Mouse (Mus musculus) myocyte (in vitro differentiated cells): ENCODE measurements around the gene Gcn1l1. TPM values are rescaled to one million over a fixed set of nuclear protein-coding genes. Genes with fewer than 3 reads are reported as not detected.

Experiments used
- H3K27me3 ChIP-seq: one replicate; pipeline ENCODE4 v1.6.1; 2011; ENCODE audit not compliant: control insufficient read depth, insufficient read depth, insufficient read length
- H3K36me3 ChIP-seq: one replicate; pipeline ENCODE4 v1.6.1; 2011; ENCODE audit not compliant: control insufficient read depth, insufficient read depth
- H3K4me2 ChIP-seq: one replicate; pipeline ENCODE4 v1.6.1; 2011; ENCODE audit warnings: low read depth, control low read depth
- H3K4me3 ChIP-seq: one replicate; pipeline ENCODE4 v1.5.1; 2011; ENCODE audit warnings: mild to moderate bottlenecking, control low read depth, moderate library complexity
- H3K79me2 ChIP-seq: one replicate; pipeline ENCODE4 v1.6.1; 2011; ENCODE audit not compliant: control insufficient read depth, insufficient read depth
- H3ac ChIP-seq: one replicate; pipeline ENCODE4 v1.6.1; 2011; ENCODE audit not compliant: control insufficient read depth, insufficient read length
- CEBPB ChIP-seq: IDR thresholded peaks from 2 replicates; pipeline ENCODE4 v1.6.1; 2011; ENCODE audit warnings: mild to moderate bottlenecking, moderate library complexity; ENCODE audit not compliant: poor library complexity, insufficient read depth, severe bottlenecking
- E2F4 ChIP-seq: IDR thresholded peaks from one replicate; pipeline ENCODE4 v1.6.1; 2011; ENCODE audit warnings: mild to moderate bottlenecking, control low read depth, moderate library complexity; ENCODE audit not compliant: insufficient read depth
- MAX ChIP-seq: IDR thresholded peaks from one replicate; pipeline ENCODE4 v1.6.1; 2011; ENCODE audit warnings: low read depth, mild to moderate bottlenecking, control low read depth
- MYOD1 ChIP-seq, 3 experiments: IDR thresholded peaks; one replicate each; pipeline ENCODE4 v1.6.1; 2011; ENCODE audit warnings: control low read depth in 2 of 3, low read depth in 2 of 3, mild to moderate bottlenecking in 2 of 3, moderate library complexity in 1 of 3; ENCODE audit not compliant: insufficient read length in 2 of 3, control insufficient read depth in 1 of 3
- MYOG ChIP-seq, 3 experiments: IDR thresholded peaks; one replicate each; pipeline ENCODE4 v1.6.1; 2011; ENCODE audit warnings: control low read depth in 2 of 3, low read depth in 2 of 3, mild to moderate bottlenecking in 2 of 3; ENCODE audit not compliant: insufficient read length in 2 of 3, control insufficient read depth in 1 of 3, insufficient read depth in 1 of 3
- POLR2A ChIP-seq: IDR thresholded peaks from one replicate; pipeline ENCODE4 v1.6.1; 2011; ENCODE audit warnings: low read depth, mild to moderate bottlenecking, control low read depth, moderate library complexity; ENCODE audit not compliant: insufficient read length
- POLR2AphosphoS2 ChIP-seq: IDR thresholded peaks from one replicate; pipeline ENCODE4 v1.6.1; 2011; ENCODE audit warnings: low read depth, control low read depth; ENCODE audit not compliant: insufficient read length
- REST ChIP-seq: IDR thresholded peaks from one replicate; pipeline ENCODE4 v1.6.1; 2011; ENCODE audit warnings: mild to moderate bottlenecking, control low read depth, moderate library complexity; ENCODE audit not compliant: insufficient read depth, insufficient read length
- SRF ChIP-seq: IDR thresholded peaks from one replicate; pipeline ENCODE4 v1.6.1; 2011; ENCODE audit warnings: low read depth; ENCODE audit not compliant: control insufficient read depth, insufficient read length
- TCF12 ChIP-seq: IDR thresholded peaks from one replicate; pipeline ENCODE4 v1.6.1; 2011; ENCODE audit warnings: mild to moderate bottlenecking, control low read depth; ENCODE audit not compliant: poor library complexity, insufficient read depth, severe bottlenecking
- TCF3 ChIP-seq: IDR thresholded peaks from one replicate; pipeline ENCODE4 v1.6.1; 2011; ENCODE audit warnings: low read depth, control low read depth; ENCODE audit not compliant: insufficient read length
- USF1 ChIP-seq: IDR thresholded peaks from one replicate; pipeline ENCODE4 v1.6.1; 2011; ENCODE audit warnings: low read depth, mild to moderate bottlenecking, control low read depth, moderate library complexity
- polyA plus RNA-seq: library from polyadenylated mRNA; unstranded; fragments of >200 nt; fragmentation: generic; extraction: Trizol; gene quantifications from one replicate; pipeline ENCODE4 v1.2.1, GENCODE M21; 2012; ENCODE audit warnings: missing spikeins

Gene Gcn1l1
- polyA plus RNA-seq, 1 experiment: 49.4 TPM

- peaks cover 47% of the 10 kb centered on the region for H3K79me2 ChIP-seq
- H3K36me3 ChIP-seq: peaks cover 9% of the 10 kb centered on the region
- no peaks in the 10 kb centered on the region for H3K27me3 ChIP-seq
- peak overlapping the region; percentile 68 for H3K4me2 ChIP-seq
- H3K4me3 ChIP-seq: no peak overlapping the region
- TF ChIP-seq POLR2AphosphoS2 (no peak), MYOG (IDR thresholded peaks at IDR 0.05; ENCODE audit: control insufficient read depth in 1 of 3, insufficient read depth in 1 of 3, insufficient read length in 2 of 3, low read depth in 2 of 3) (peak in 2 of 3 experiments; percentile 2), MYOD1 (IDR thresholded peaks at IDR 0.05; ENCODE audit: control insufficient read depth in 1 of 3, insufficient read length in 2 of 3, low read depth in 2 of 3) (peak in 2 of 3 experiments; percentile 8 to 26), MAX (no peak), SRF (no peak), POLR2A (peak; percentile 36), CEBPB (no peak), E2F4 (no peak), USF1 (peak; percentile 90)
- peak overlapping the region; percentile 4 for H3ac ChIP-seq
These were observed 33.3 kb upstream of the Gcn1l1 start for GRCm38 (mm10) chr5:115531671-115532270.

GRCm38 (mm10) chr5:115534290-115534731, 30.7 kb upstream of the Gcn1l1 start:
- H3K4me3 ChIP-seq: no peak overlapping the region
- H3K27me3 ChIP-seq: no peaks in the 10 kb centered on the region

GRCm38 (mm10) chr5:115534856-115535255, 30.2 kb upstream of the Gcn1l1 start:
- Histone ChIP-seq H3K4me2 (peak overlapping the region; percentile 88), H3K79me2 (peaks cover 41% of the 10 kb centered on the region), H3ac (no peak overlapping the region), H3K36me3 (peaks cover 9% of the 10 kb centered on the region), H3K27me3 (no peaks in the 10 kb centered on the region), H3K4me3 (no peak overlapping the region)
- TF ChIP-seq MYOG (IDR thresholded peaks at IDR 0.05; ENCODE audit: control insufficient read depth in 1 of 3, insufficient read depth in 1 of 3, insufficient read length in 2 of 3, low read depth in 2 of 3) (peak in 2 of 3 experiments; percentile 7 to 37), SRF (no peak), REST (no peak), TCF12 (no peak), E2F4 (no peak), POLR2AphosphoS2 (peak; percentile 19), MYOD1 (IDR thresholded peaks at IDR 0.05; ENCODE audit: control insufficient read depth in 1 of 3, insufficient read length in 2 of 3, low read depth in 2 of 3) (peak; percentile 10 to 78 (median 43)), CEBPB (no peak), USF1 (no peak), TCF3 (no peak), POLR2A (no peak), MAX (no peak)

More at GRCm38 (mm10) chr5:115534290-115534731, 30.7 kb upstream of the Gcn1l1 start:
- Histone ChIP-seq H3K36me3 (peaks cover 9% of the 10 kb centered on the region), H3K4me2 (peak overlapping the region; percentile 88), H3ac (no peak overlapping the region), H3K79me2 (peaks cover 40% of the 10 kb centered on the region)
- TF ChIP-seq USF1 (no peak), POLR2AphosphoS2 (no peak), MYOD1 (IDR thresholded peaks at IDR 0.05; ENCODE audit: control insufficient read depth in 1 of 3, insufficient read length in 2 of 3, low read depth in 2 of 3) (no peak), TCF3 (no peak), CEBPB (no peak), E2F4 (no peak), POLR2A (no peak), TCF12 (no peak), MAX (no peak), MYOG (IDR thresholded peaks at IDR 0.05; ENCODE audit: control insufficient read depth in 1 of 3, insufficient read depth in 1 of 3, insufficient read length in 2 of 3, low read depth in 2 of 3) (no peak), SRF (no peak), REST (no peak)

GRCm38 (mm10) chr5:115535635-115536034, 29.4 kb upstream of the Gcn1l1 start:
- Histone ChIP-seq H3ac (no peak overlapping the region), H3K27me3 (no peaks in the 10 kb centered on the region), H3K36me3 (peaks cover 9% of the 10 kb centered on the region), H3K79me2 (peaks cover 49% of the 10 kb centered on the region), H3K4me3 (no peak overlapping the region), H3K4me2 (peak overlapping the region; percentile 88)
- TF ChIP-seq E2F4 (no peak), POLR2A (peak; percentile 20), MYOD1 (IDR thresholded peaks at IDR 0.05; ENCODE audit: control insufficient read depth in 1 of 3, insufficient read length in 2 of 3, low read depth in 2 of 3) (peak in 1 of 3 experiments; percentile 40), TCF3 (no peak), USF1 (no peak), REST (no peak), MYOG (IDR thresholded peaks at IDR 0.05; ENCODE audit: control insufficient read depth in 1 of 3, insufficient read depth in 1 of 3, insufficient read length in 2 of 3, low read depth in 2 of 3) (peak in 1 of 3 experiments; percentile 56)
